Mouse (Mus musculus) embryonic fibroblast, embryonic 13.5 days (primary cell): ENCODE results near the gene Srrm3.

Source experiments
- CTCF ChIP-seq: IDR thresholded peaks from 2 replicates; pipeline ENCODE4 v1.5.1; 2011; ENCODE audit warnings: mild to moderate bottlenecking, control low read depth, low read length, moderate library complexity, borderline replicate concordance; ENCODE audit not compliant: insufficient read depth
- POLR2A ChIP-seq: IDR thresholded peaks from 2 replicates; pipeline ENCODE4 v1.6.1; 2011; ENCODE audit warnings: low read depth, mild to moderate bottlenecking, control low read depth, low read length, moderate library complexity

DNA sequence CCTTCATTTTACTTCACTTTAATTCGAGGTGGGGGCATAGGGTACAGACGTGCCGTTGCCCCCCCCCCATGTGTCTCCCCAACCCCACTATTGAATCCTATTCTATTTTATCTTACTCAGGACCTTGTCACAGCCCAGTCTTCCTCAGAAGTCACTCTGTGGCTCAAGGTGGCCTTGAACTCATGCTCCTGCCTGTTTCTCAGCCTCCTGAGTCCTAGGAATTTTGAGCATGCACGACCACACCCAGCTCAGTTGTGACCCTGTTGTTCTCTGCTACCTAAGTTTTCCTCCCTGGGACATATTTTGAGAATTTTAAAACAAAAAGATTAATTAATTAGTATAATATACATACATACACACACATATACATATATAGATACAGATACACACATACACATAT, 3.0 kb upstream of the Srrm3 start:
- TF ChIP-seq CTCF (no peak), POLR2A (no peak)
